Mouse (Mus musculus) heart, adult 2 months (tissue): ENCODE data around the gene Trak1. TPM values are rescaled to one million over a fixed set of nuclear protein-coding genes. Genes with fewer than 3 reads are reported as not detected.

Source experiments
- DNase-seq, 2 experiments: peaks; one replicate each; pipeline ENCODE4 v3.0.0; 2021
- H3K27ac ChIP-seq: fragments of 200-600 bp; 2 replicates; pipeline ENCODE4 v1.8.1; 2022
- H3K27me3 ChIP-seq: fragments of 200-500 bp; 2 replicates; pipeline ENCODE4 v1.6.1; 2012; ENCODE audit warnings: mild to moderate bottlenecking, low read length, inconsistent platforms, mixed read lengths; ENCODE audit not compliant: control insufficient read depth, insufficient read depth
- H3K36me3 ChIP-seq: fragments of 200-500 bp; 2 replicates; pipeline ENCODE4 v1.6.1; 2012; ENCODE audit warnings: low read length, inconsistent platforms; ENCODE audit not compliant: control insufficient read depth, insufficient read depth
- H3K4me1 ChIP-seq: fragments of 200-500 bp; 2 replicates; pipeline ENCODE4 v1.6.1; 2011; ENCODE audit warnings: low read length; ENCODE audit not compliant: control insufficient read depth, insufficient read depth
- H3K4me3 ChIP-seq: fragments of 200-600 bp; 2 replicates; pipeline ENCODE4 v1.8.1; 2022
- H3K79me2 ChIP-seq: fragments of 200-500 bp; replicated peaks from 2 replicates; pipeline ENCODE4 v1.6.1; 2012; ENCODE audit warnings: mild to moderate bottlenecking, inconsistent platforms, low read length, moderate library complexity, mixed read lengths; ENCODE audit not compliant: control insufficient read depth, insufficient read depth
- H3K9ac ChIP-seq: fragments of 200-500 bp; 2 replicates; pipeline ENCODE4 v1.6.1; 2012; ENCODE audit warnings: low read depth, mild to moderate bottlenecking, control low read depth, inconsistent platforms, low read length, mixed read lengths
- CTCF ChIP-seq: fragments of 200-600 bp; IDR thresholded peaks from 2 replicates; pipeline ENCODE4 v1.8.1; 2022; ENCODE audit warnings: antibody characterized with exemption, mild to moderate bottlenecking, moderate library complexity
- EP300 ChIP-seq: fragments of 200-500 bp; IDR thresholded peaks from 2 replicates; pipeline ENCODE4 v1.6.1; 2011; ENCODE audit warnings: low read depth, low read length, control low read depth; ENCODE audit not compliant: insufficient read depth
- POLR2A ChIP-seq: fragments of 200-500 bp; IDR thresholded peaks from 2 replicates; pipeline ENCODE4 v1.6.1; 2011; ENCODE audit warnings: mild to moderate bottlenecking, low read depth, low read length, control low read depth; ENCODE audit not compliant: insufficient read depth
- WGBS: fragments of 180-500 bp; shearing (Covaris S2); methylation state at CpG from one replicate; pipeline ENCODE4 v1.1.7; 2018; 5-methylcytosine and 5-hydroxymethylcytosine counted together
- intact Hi-C: fragments of 180-260 bp; cut with DNase I; formaldehyde crosslinking; loops from one replicate; pipeline ENCODE4 v1.15.1; 2025
- polyA plus RNA-seq: library from polyadenylated mRNA; depleted of rRNA; stranded (reverse); fragments of >200 nt; gene quantifications from 2 replicates; pipeline ENCODE4 v1.2.3, GENCODE M21; 2012
- total RNA-seq, 2 experiments: library from RNA; stranded (reverse); gene quantifications; 2 replicates each; pipeline ENCODE4 v1.2.3; 2021

The Trak1 gene
- total and polyA plus RNA-seq, 3 experiments, result 170 to 302 (median 276) TPM

DNA sequence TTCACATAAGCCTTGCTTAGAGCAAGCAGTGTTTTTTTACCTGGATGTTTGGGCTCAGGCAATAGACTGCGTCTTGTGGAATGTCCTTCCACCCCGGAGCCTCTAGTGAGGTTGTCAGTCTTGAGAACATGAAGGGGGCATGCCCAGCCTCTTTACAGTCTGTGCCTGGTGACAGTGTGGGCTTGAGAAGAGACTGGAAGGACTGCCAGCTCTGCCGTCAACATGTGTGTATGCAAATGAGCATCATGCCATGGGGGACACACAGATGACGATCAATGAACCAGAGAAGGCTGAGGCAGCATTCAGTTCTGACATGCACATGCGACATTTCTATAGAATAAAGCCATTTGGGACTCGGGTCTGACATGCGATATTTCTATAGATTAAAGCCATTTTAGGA lies 132.3 kb downstream of the Trak1 start:
- H3K4me1 ChIP-seq, result peaks cover 42% of the 10 kb centered on the region
- H3K27ac ChIP-seq, result no peak overlapping the region
- WGBS, result 80% methylated on average over 7 of the region's 7 CpGs
- H3K27me3 ChIP-seq, result no peaks in the 10 kb centered on the region
- intact Hi-C loops, result no loop called here
- H3K9ac ChIP-seq, result no peak overlapping the region
- no peak for DNase-seq
- TF ChIP-seq EP300 (no peak), POLR2A (no peak), CTCF (no peak)
- H3K4me3 ChIP-seq, result no peak overlapping the region
- peaks cover 9% of the 10 kb centered on the region for H3K36me3 ChIP-seq
- H3K79me2 ChIP-seq, result peaks cover 10% of the 10 kb centered on the region

DNA sequence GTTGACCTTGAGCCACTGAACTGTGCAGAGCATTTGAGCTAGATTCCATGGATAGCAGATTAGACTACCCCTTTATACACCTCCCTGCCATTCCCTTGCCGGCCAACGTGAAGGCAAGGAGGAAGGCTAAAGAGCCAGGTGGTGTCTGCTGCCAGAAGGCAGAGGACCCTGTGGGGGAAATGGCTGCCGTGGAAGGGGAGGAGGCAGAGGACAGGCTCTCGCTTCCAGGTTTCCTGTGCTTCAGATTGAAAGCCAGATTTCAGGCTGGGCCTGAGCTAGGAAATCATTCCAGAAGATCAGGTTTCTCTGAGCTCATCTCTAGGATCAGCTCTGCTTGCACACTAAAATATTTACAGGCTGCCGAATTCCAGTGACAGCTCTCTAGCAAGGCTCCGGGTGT lies 133.1 kb downstream of the Trak1 start:
- Histone ChIP-seq H3K4me3 (no peak overlapping the region), H3K27ac (peak overlapping the region; percentile 31; the same call in 1 of the 2 replicates), H3K27me3 (no peaks in the 10 kb centered on the region), H3K79me2 (peaks cover 10% of the 10 kb centered on the region), H3K9ac (no peak overlapping the region), H3K4me1 (peaks cover 41% of the 10 kb centered on the region), H3K36me3 (peaks cover 12% of the 10 kb centered on the region)
- intact Hi-C loops, result no loop called here
- TF ChIP-seq EP300 (no peak), CTCF (no peak), POLR2A (no peak)
- WGBS, result 28% methylated on average over 6 of the region's 6 CpGs
- no peak for DNase-seq

DNA sequence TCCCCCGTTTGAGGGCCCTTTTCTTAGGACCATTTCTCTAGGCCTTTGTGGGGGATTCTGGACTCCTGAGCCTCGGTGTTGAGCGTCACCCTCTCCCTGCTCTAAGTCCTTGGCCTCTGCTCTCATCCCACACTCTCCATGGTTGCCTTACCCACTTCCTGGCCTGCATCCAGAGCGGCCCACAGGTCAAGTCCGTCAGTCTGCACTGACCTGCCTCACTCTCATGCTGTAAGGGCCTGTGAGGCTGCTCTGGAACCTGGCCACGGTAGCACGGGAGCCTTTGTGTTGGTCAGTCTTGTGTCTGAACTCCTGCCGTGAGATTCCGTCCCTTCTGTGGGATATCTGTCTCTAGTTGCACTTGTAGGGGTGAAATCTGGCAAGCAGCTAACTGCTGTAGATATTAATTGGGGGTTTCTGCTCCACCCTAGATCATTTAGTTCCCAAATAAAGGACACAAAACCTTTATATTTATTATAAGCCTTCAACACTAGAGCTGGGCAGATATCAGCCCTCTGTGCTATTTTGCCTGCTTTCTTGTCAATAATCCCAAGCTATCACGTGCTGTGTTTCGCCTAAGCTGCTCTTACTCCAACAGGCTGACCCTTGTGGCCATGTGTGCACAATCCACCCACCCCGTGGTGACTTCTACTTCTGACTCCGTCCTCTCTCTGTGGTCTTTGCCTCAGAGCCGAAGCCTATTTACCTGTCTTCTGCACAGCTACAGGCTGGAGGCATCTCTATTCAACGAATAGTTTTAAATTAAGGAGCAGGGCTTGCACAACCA lies 136.6 kb downstream of the Trak1 start:
- no peak for DNase-seq
- 58% methylated on average over 15 of the region's 15 CpGs for WGBS
- no peak overlapping the region for H3K9ac ChIP-seq
- peaks cover 10% of the 10 kb centered on the region for H3K36me3 ChIP-seq
- peaks cover 2% of the 10 kb centered on the region; the same call in 1 of the 2 replicates for H3K79me2 ChIP-seq
- H3K27ac ChIP-seq, result no peak overlapping the region; the same call in 1 of the 2 replicates
- intact Hi-C loops, result no loop called here
- H3K4me3 ChIP-seq, result no peak overlapping the region
- H3K27me3 ChIP-seq, result no peaks in the 10 kb centered on the region
- TF ChIP-seq CTCF (no peak), POLR2A (no peak), EP300 (no peak)
- H3K4me1 ChIP-seq, result peaks cover 37% of the 10 kb centered on the region

DNA sequence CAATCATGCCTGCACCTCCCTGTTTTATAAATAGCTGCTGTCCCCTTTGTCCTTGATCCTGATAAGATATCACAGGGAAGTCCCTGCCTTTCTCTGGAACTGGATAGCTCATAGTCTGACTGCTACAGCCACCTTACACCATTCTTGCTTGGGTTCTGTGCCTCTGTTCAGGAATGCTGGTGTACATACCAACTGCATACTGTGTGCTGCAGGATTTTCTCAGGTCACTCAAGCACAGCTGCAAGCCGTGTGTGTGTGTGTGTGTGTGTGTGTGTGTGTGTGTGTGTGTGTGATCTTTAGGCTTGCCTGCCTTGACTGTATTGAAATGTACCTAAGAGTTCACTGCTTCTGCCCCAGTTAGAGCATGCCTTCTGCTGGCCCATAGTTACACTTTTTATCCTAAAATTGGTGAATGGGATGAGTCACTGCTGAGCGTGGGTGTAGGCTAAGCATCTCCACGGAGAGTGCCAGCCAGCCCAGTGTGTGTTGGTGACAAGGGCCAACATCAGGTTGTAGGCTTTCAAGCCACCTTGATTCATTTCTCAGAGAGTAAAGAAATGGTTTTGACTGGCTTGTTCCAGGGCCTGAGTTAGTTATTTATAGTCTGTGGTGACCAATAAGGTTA lies 138.1 kb downstream of the Trak1 start:
- DNase-seq, result no peak
- intact Hi-C loops, result no loop called here
- H3K79me2 ChIP-seq, result peaks cover 2% of the 10 kb centered on the region; the same call in 1 of the 2 replicates
- H3K9ac ChIP-seq, result no peak overlapping the region
- no peak overlapping the region for H3K4me3 ChIP-seq
- 15% methylated on average over 3 of the region's 3 CpGs for WGBS
- peaks cover 10% of the 10 kb centered on the region for H3K36me3 ChIP-seq
- no peaks in the 10 kb centered on the region for H3K27me3 ChIP-seq
- TF ChIP-seq CTCF (no peak), EP300 (no peak), POLR2A (no peak)
- peak overlapping the region; percentile 63 for H3K27ac ChIP-seq
- H3K4me1 ChIP-seq, result peaks cover 30% of the 10 kb centered on the region

DNA sequence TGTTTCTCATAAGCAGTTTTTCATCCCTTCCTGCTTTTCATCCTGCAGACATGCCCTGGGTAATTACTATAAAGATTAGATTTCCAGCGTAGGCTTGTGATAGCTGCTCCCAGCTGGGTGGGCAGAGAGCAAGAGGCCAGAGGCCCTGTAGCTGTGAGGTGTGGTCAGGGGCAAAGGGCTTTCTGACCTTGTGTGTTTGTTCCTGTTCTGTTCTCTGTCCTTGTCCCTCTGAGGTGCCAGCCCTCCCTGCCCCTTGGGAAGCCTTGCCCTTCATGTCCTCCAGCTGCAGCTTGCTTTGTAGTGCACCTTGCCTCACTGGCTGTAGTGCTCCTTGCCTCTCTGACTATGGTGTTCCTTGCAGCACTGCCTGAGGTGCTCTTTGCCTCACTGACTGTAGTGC lies 139.2 kb downstream of the Trak1 start:
- Histone ChIP-seq H3K9ac (no peak overlapping the region), H3K27ac (no peak overlapping the region), H3K4me1 (peaks cover 28% of the 10 kb centered on the region), H3K36me3 (peaks cover 10% of the 10 kb centered on the region), H3K27me3 (no peaks in the 10 kb centered on the region), H3K4me3 (no peak overlapping the region), H3K79me2 (no peaks in the 10 kb centered on the region; the same call in 1 of the 2 replicates)
- DNase-seq, result no peak
- intact Hi-C loops, result no loop called here
- 0% methylated on average over 1 of the region's 1 CpGs for WGBS
- TF ChIP-seq POLR2A (no peak), EP300 (no peak), CTCF (no peak)

DNA sequence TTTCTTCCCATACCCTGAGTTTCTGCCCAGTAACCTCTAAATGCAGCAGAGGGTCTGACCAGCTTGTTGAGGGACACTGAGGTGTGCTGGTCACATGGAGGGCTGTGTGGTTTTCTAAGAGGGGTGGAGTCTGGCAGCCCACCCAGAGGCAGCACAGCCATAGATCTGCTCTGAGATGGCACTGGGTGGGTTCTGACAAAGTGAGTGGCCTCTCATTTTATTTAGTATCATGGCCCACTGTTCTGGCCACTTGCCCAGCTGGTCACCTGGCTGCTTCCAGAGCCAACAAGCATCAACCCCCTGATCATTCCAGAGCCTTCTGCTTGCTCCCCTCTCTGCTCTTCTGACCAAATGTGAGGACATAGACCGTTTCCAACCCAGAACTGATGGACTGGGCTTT lies 144.8 kb downstream of the Trak1 start:
- Histone ChIP-seq H3K27ac (no peak overlapping the region), H3K79me2 (peaks cover 2% of the 10 kb centered on the region; the same call in 1 of the 2 replicates), H3K4me1 (peaks cover 1% of the 10 kb centered on the region; the same call in 1 of the 2 replicates), H3K36me3 (no peaks in the 10 kb centered on the region), H3K9ac (no peak overlapping the region), H3K4me3 (no peak overlapping the region), H3K27me3 (no peaks in the 10 kb centered on the region)
- DNase-seq, result no peak
- intact Hi-C loops, result loop anchor here (5.0 kb wide), 1 partner anchor 50 kb away; no protein-coding TSS in a partner anchor
- no peak for TF ChIP-seq CTCF
- no peak for TF ChIP-seq POLR2A
- TF ChIP-seq EP300, result no peak
- 79% methylated on average over 1 of the region's 1 CpGs for WGBS
